Mouse (Mus musculus): ENCODE measurements at regions not wholly inside any gene's neighbourhood (a gene's known extent, or its start where the extent isn't known, plus 50 kb on each side); places are given as distances from the start of the nearest gene placed in this dataset.
"Not testable (repeated sequence)": the region's sequence is repeated elsewhere in the genome, so short reads cannot be mapped to it uniquely, and the experiment has no call there.

DNA sequence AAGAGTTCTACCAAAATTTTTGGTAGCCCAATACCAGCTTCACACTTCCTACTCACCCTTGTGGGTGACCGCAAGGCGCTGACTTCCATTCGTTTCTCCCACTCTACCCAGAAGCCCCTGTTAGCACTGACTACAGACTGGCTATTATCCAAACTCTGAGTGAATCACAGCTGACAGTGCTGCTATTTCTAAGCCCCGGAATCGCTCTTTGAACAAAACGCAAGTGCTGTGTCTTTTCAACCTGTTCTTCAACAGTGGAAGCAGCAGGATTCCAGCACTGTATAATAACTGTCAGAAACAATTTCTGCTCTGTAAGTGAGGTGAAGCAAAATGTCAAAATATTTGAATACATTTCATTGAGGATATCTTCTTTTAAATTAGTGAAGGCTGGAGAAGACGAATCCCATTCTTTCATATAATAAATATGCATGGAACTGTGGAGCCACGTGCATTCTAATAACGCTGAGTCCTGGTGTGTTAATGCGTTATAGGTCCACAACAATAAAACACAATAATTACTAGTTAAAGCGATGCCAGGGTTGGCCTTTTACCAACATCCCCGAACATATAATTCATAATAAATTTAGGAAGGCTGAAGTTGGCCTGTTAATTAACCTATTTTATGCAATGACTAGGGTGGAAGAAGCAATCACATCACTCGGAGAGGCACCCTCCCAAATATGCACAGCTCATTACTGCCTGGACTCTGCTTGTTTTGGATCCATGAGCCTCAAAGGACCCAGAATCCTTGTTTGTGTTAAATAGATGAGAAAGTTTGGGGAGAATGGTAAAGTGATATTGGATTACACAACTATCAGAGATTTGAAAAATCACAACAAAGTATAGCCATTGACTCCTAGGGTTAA lies 169.0 kb upstream of the Fbxl4 start:
- Histone ChIP-seq H3K4me1 (ENCODE audit: control insufficient read depth, insufficient read depth) (no peaks in the 10 kb centered on the region), H3K27ac (ENCODE audit: low read depth) (no peak overlapping the region), H3K4me2 (ENCODE audit: low read depth, low read length) (no peak overlapping the region), H3K27me3 (ENCODE audit: control insufficient read depth, insufficient read depth, low read length) (no peaks in the 10 kb centered on the region), H3K36me3 (replicated peaks; ENCODE audit: control insufficient read depth, insufficient read depth, low read length) (no peaks in the 10 kb centered on the region), H3K9me3 (replicated peaks; ENCODE audit: control insufficient read depth, low read length) (no peaks in the 10 kb centered on the region), H3K9ac (replicated peaks; ENCODE audit: low read depth, low read length) (no peak overlapping the region), H3K4me3 (ENCODE audit: low read depth, low read length) (no peak overlapping the region)
- 77% methylated on average over 13 of the region's 13 CpGs for WGBS
- TF ChIP-seq CTCF (IDR thresholded peaks at IDR 0.05; ENCODE audit: low read depth) (no peak), EP300 (IDR thresholded peaks at IDR 0.05; ENCODE audit: low read depth) (no peak)
- ATAC-seq (ENCODE audit: insufficient read depth, low read depth) (no peak), DNase-seq (ENCODE audit: low spot score) (no peak)

DNA sequence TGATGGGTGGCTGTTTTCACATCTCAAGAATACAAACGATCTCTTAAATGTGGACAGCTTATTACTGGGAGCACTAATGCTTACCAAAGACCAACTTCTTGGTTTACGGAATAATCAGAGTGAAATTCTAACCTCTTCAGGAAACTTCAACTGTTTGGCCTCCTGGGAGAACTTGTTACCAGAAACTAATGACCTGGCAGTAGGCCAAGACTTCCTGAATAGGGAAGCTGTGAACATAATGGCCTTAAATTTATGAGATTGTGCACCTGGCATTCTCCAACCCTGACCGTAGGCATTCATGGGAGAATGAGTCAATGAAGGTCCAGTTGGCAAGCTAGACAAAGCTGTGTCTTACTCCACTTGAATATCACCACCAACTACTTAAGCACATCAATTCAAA lies 160.8 kb upstream of the Fbxl4 start:
- H3K27ac ChIP-seq (ENCODE audit: low read depth): no peak overlapping the region
- no peaks in the 10 kb centered on the region for H3K4me1 ChIP-seq (ENCODE audit: control insufficient read depth, insufficient read depth)
- H3K27me3 ChIP-seq (ENCODE audit: control insufficient read depth, insufficient read depth, low read length): no peaks in the 10 kb centered on the region
- H3K9me3 ChIP-seq (replicated peaks; ENCODE audit: control insufficient read depth, low read length): no peaks in the 10 kb centered on the region
- whole genome bisulfite sequencing: 58% methylated on average over 3 of the region's 3 CpGs
- H3K4me2 ChIP-seq (ENCODE audit: low read depth, low read length): no peak overlapping the region
- no peaks in the 10 kb centered on the region for H3K36me3 ChIP-seq (replicated peaks; ENCODE audit: control insufficient read depth, insufficient read depth, low read length)
- DNase-seq (ENCODE audit: low spot score): no peak
- no peak for TF ChIP-seq EP300 (IDR thresholded peaks at IDR 0.05; ENCODE audit: low read depth)
- no peak for TF ChIP-seq CTCF (IDR thresholded peaks at IDR 0.05; ENCODE audit: low read depth)
- no peak overlapping the region for H3K9ac ChIP-seq (replicated peaks; ENCODE audit: low read depth, low read length)
- no peak for ATAC-seq (ENCODE audit: insufficient read depth, low read depth)
- H3K4me3 ChIP-seq (ENCODE audit: low read depth, low read length): no peak overlapping the region

DNA sequence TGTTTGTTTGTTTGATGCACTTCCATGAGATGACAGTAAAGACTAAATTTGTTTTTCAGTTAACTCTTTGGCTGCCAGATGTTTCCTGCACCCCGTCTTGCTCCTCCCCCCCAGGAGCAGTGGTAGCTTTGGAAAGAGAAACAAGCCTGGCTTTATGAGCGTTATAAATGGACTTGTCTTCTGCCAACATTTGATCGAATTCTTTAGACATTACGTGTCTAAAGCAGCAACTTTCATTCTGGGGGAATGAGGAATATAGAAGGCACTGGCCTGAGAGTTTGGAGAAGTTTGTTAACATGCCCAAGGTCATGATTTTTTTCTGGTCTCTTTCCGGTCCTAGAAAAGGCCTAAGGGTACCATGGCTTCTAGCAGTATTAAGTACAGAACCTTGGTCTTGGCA lies 148.8 kb upstream of the Fbxl4 start:
- Histone ChIP-seq H3K9ac (replicated peaks; ENCODE audit: low read depth, low read length) (no peak overlapping the region), H3K4me3 (ENCODE audit: low read depth, low read length) (no peak overlapping the region), H3K4me1 (ENCODE audit: control insufficient read depth, insufficient read depth) (no peaks in the 10 kb centered on the region), H3K27ac (ENCODE audit: low read depth) (no peak overlapping the region), H3K36me3 (replicated peaks; ENCODE audit: control insufficient read depth, insufficient read depth, low read length) (no peaks in the 10 kb centered on the region), H3K27me3 (ENCODE audit: control insufficient read depth, insufficient read depth, low read length) (no peaks in the 10 kb centered on the region), H3K9me3 (replicated peaks; ENCODE audit: control insufficient read depth, low read length) (no peaks in the 10 kb centered on the region), H3K4me2 (ENCODE audit: low read depth, low read length) (no peak overlapping the region)
- no peak for ATAC-seq (ENCODE audit: insufficient read depth, low read depth)
- 75% methylated on average over 5 of the region's 5 CpGs for WGBS
- no peak for DNase-seq (ENCODE audit: low spot score)
- TF ChIP-seq CTCF (IDR thresholded peaks at IDR 0.05; ENCODE audit: low read depth) (no peak), EP300 (IDR thresholded peaks at IDR 0.05; ENCODE audit: low read depth) (no peak)

DNA sequence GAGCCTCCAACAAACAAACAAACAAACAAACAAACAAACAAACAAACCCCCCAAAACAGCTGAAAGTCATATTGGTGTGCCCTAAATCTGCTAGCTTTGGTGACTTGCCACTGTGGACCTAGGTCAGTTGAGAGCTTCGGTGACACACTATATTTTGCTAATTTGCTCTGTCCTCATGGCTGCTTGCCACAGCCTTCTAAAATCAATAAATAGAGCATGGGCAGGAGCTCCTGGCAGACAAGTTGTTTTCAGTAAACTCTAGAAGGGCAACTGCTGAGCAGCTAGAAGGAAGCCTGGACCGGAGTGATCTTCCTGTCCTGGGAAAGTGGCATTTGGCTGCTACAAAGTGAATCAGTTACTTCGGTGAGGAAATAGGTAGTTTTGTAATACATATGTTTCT lies 119.7 kb upstream of the Fbxl4 start:
- TF ChIP-seq CTCF (IDR thresholded peaks at IDR 0.05; ENCODE audit: low read depth): no peak
- TF ChIP-seq EP300 (IDR thresholded peaks at IDR 0.05; ENCODE audit: low read depth): no peak
- no peak for ATAC-seq (ENCODE audit: insufficient read depth, low read depth)
- H3K4me2 ChIP-seq (ENCODE audit: low read depth, low read length): no peak overlapping the region
- no peak overlapping the region for H3K9ac ChIP-seq (replicated peaks; ENCODE audit: low read depth, low read length)
- WGBS: 85% methylated on average over 3 of the region's 3 CpGs
- H3K4me1 ChIP-seq (ENCODE audit: control insufficient read depth, insufficient read depth): no peaks in the 10 kb centered on the region
- no peaks in the 10 kb centered on the region for H3K36me3 ChIP-seq (replicated peaks; ENCODE audit: control insufficient read depth, insufficient read depth, low read length)
- no peaks in the 10 kb centered on the region for H3K27me3 ChIP-seq (ENCODE audit: control insufficient read depth, insufficient read depth, low read length)
- H3K27ac ChIP-seq (ENCODE audit: low read depth): no peak overlapping the region
- H3K4me3 ChIP-seq (ENCODE audit: low read depth, low read length): no peak overlapping the region
- no peaks in the 10 kb centered on the region for H3K9me3 ChIP-seq (replicated peaks; ENCODE audit: control insufficient read depth, low read length)
- DNase-seq (ENCODE audit: low spot score): no peak

DNA sequence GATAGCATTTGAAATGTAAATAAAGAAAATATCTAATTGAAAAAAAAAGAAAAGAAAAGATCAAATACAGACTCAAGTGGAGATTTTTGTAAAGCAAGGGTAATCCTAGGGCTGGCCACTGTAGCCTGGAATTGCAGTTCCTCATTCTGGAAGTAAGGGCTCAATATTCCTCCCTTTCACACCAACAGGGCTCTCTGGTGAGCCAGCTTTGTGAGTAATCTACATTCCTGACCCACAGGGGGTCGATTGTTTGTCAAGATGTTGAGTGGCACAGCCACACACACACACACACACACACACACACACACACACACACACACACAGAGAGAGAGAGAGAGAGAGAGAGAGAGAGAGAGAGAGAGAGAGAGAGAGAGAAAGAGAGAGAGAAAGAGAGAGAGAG lies 107.1 kb upstream of the Fbxl4 start:
- ATAC-seq (ENCODE audit: insufficient read depth, low read depth); H3K4me3 ChIP-seq (ENCODE audit: low read depth, low read length); H3K4me1 ChIP-seq (ENCODE audit: control insufficient read depth, insufficient read depth); H3K36me3 ChIP-seq (replicated peaks; ENCODE audit: control insufficient read depth, insufficient read depth, low read length); H3K9ac ChIP-seq (replicated peaks; ENCODE audit: low read depth, low read length); H3K27ac ChIP-seq (ENCODE audit: low read depth); H3K27me3 ChIP-seq (ENCODE audit: control insufficient read depth, insufficient read depth, low read length); H3K4me2 ChIP-seq (ENCODE audit: low read depth, low read length); DNase-seq (ENCODE audit: low spot score); H3K9me3 ChIP-seq (replicated peaks; ENCODE audit: control insufficient read depth, low read length): not testable (repeated sequence)
- 11% methylated on average over 1 of the region's 1 CpGs for WGBS

DNA sequence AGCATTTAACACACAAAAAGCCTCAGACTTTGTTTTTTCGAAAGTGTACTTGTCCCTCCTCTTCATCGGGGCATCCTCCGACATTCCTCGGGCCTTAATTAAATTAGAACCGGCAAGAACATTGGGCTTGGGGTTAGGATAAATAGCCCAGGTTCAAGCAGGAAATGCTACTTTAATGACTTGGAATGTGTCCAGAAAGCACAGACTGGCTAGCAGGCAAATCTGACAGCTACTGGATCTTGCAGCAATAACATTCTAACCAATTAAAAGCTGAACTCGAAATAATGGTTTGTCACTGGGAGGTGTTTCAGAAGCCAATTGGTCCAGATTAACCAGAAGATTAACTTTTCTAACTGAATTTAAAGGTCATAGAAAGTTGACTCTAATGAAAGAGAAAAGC lies 93.4 kb upstream of the Fbxl4 start:
- DNase-seq (ENCODE audit: low spot score) (no peak), ATAC-seq (ENCODE audit: insufficient read depth, low read depth) (no peak)
- Histone ChIP-seq H3K36me3 (replicated peaks; ENCODE audit: control insufficient read depth, insufficient read depth, low read length) (no peaks in the 10 kb centered on the region), H3K4me2 (ENCODE audit: low read depth, low read length) (no peak overlapping the region), H3K4me1 (ENCODE audit: control insufficient read depth, insufficient read depth) (no peaks in the 10 kb centered on the region), H3K9me3 (replicated peaks; ENCODE audit: control insufficient read depth, low read length) (no peaks in the 10 kb centered on the region), H3K9ac (replicated peaks; ENCODE audit: low read depth, low read length) (no peak overlapping the region), H3K27me3 (ENCODE audit: control insufficient read depth, insufficient read depth, low read length) (no peaks in the 10 kb centered on the region), H3K27ac (ENCODE audit: low read depth) (no peak overlapping the region), H3K4me3 (ENCODE audit: low read depth, low read length) (no peak overlapping the region)
- no peak for TF ChIP-seq EP300 (IDR thresholded peaks at IDR 0.05; ENCODE audit: low read depth)
- TF ChIP-seq CTCF (IDR thresholded peaks at IDR 0.05; ENCODE audit: low read depth): no peak
- 57% methylated on average over 6 of the region's 6 CpGs for WGBS

Data from heart, postnatal 0 days (tissue).